Mouse (Mus musculus): ENCODE results near the gene Gipr.
"Not testable (repeated sequence)": the region's sequence is repeated elsewhere in the genome, so short reads cannot be mapped to it uniquely, and the experiment has no call there.

Gipr gene

DNA sequence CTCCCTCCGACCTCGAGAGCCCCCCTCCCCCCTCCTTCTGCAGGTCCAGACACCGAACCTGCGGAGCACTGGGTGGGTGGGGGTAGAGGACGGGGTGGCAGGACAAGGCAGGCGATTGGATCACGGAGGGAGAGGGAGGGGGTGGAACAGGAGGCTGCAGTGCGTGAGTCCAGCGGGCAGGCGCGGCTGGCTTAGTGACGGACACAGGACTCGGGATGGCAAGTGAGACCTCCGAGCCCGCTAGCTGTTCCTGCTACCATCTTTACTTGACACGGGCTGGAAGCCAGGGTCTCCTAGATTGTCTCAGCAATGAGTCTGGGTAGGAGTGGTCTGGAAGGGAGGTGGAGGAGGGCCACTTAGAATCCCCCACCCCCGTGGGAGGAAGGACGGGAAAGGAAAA lies 12.1 kb upstream of the Gipr start:
- no peak for DNase-seq

DNA sequence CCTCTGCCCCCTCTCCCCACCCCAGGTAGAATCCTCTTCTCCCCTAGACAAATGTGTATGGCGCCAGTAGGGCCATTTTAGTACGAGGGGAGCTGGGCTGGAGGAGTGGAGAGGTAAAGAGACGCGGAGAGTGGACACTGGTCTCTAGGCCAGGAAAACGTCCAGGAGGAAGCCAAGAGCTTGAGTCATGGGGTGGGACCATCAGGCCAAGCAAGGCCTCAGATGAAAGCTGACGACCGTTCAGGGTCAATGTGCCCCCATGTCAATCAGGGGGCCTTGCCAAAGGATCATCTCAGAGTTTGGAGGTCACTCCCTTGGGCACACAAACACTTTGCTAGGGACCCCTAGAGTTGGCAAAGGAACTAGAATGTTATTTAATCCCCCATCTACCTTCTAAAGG lies 11.3 kb upstream of the Gipr start:
- no peak for DNase-seq

GRCm38 (mm10) chr7:19176516-19176947 lies 10.6 kb upstream of the Gipr start:
- no peak for DNase-seq

GRCm38 (mm10) chr7:19175708-19176515 lies 10.0 kb upstream of the Gipr start, which contains the start of gene Eml2:
Gene Eml2 (plus strand): TSS chr7:19176421.
- DNase-seq = peak; percentile 31

DNA sequence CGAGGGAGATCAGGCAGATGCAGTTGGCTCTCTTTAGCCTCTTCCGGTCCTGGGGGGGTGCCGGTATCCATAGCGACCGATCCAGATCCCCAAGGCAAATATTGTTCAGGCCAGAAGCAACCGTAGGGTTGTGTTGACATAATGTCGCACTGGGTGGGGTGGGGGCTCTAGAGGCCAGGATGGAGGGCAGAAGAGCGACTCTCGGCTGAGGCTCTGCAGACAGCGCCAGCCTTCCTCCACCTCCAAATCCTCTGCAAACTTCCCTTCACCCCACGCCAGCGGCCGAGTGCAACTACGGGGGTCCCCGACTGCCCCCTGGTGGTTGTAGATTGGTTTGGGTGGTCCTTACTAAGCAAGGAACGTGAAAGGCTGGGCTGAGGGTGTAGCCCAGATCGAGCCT lies 6.9 kb upstream of the Gipr start:
- peak; percentile 49 for DNase-seq

DNA sequence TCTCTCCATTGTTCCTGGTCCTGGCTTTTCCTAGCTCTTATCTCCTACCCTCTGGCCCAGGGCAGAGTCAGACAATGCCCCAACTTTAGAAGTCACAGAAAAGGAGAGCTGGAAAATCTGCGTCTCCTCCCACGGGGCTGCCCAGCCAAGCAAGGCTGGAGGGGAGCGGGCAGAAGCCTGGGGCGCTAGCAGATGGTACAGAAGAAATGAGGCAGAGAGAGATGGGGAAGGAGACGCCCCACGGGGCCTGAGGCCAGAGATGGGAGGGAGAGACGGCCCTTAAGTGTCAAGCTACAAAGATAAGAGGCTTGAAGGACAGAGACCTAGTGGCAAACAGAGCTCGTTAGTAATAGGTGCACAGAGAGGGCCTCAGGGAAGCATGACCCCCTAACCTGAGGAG lies 5.9 kb upstream of the Gipr start:
- DNase-seq = no peak

- no peak for DNase-seq
Measured at GRCm38 (mm10) chr7:19170142-19170541, 4.2 kb upstream of the Gipr start.

- no peak for DNase-seq
Measured at GRCm38 (mm10) chr7:19169506-19169905, 3.6 kb upstream of the Gipr start.

DNA sequence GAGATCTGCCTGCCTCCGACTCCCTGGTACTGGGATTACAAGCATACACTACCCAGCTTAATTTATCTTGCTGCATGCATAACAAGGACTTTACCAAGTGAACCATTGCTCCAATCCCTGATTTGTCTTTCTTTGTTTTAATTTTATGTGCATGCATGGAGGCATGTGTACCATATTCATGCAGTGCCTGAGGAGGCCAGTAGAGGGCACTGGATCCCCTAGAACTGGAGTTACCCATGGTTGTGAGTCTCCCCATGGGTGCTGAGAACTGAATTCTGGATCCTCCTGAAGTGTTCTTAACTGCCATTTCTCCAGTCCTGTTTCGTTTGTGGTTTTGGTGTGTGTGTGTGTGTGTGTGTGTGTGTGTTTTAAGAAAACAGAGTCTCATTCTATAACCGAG lies 1.1 kb upstream of the Gipr start:
- no peak for DNase-seq

- DNase-seq = no peak
Measured at GRCm38 (mm10) chr7:19164978-19165377, 949 bp downstream of the Gipr start.

- DNase-seq = no peak
Measured at GRCm38 (mm10) chr7:19164189-19164588, 1.7 kb downstream of the Gipr start.

DNA sequence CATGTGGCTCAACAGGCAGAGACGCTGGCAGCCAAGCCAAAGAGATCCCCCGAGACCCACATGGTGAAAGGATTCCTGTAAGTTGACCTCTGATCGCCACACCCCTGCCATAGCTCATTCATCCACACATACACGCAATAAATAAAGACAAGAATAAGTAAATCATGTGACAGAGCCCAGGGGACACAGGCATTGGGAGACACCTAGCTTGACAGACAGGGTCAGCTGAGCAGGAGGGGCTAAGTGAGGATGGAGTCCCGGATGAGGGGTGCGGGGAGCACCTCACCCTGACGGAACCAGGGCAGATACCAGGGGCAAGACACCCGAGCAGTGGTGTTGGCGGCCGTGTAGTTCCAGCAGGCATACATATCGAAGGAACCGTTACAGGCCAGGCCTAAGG lies 2.2 kb downstream of the Gipr start:
- no peak for DNase-seq

- DNase-seq = no peak
Measured at GRCm38 (mm10) chr7:19162928-19163327, 3.0 kb downstream of the Gipr start.

- no peak for DNase-seq
Measured at GRCm38 (mm10) chr7:19160115-19160514, 5.8 kb downstream of the Gipr start.

- no peak for DNase-seq
Measured at GRCm38 (mm10) chr7:19159411-19159810, 6.5 kb downstream of the Gipr start.

DNA sequence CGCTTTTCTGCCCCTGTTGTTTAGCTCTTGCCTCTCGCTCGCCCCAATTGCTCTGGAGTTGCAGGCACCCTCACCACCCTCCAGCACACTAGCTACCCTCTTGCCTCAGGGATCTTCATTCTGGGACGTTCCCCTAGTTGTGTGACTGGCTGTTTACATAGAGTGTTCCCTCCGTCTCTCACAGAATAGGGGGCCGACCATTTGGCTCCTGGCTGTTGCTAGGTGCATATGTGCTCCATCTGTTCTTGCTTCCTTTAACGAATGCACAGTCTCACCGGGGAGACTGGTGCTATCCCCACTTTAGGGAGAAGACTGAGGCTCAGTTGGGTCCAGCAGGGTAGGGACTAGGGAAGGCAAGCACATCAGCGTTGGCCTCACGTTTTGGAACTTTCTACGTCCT lies 7.3 kb downstream of the Gipr start:
- no peak for DNase-seq

- peak; percentile 86 for DNase-seq
Measured at GRCm38 (mm10) chr7:19157160-19157800, 8.6 kb downstream of the Gipr start.

DNA sequence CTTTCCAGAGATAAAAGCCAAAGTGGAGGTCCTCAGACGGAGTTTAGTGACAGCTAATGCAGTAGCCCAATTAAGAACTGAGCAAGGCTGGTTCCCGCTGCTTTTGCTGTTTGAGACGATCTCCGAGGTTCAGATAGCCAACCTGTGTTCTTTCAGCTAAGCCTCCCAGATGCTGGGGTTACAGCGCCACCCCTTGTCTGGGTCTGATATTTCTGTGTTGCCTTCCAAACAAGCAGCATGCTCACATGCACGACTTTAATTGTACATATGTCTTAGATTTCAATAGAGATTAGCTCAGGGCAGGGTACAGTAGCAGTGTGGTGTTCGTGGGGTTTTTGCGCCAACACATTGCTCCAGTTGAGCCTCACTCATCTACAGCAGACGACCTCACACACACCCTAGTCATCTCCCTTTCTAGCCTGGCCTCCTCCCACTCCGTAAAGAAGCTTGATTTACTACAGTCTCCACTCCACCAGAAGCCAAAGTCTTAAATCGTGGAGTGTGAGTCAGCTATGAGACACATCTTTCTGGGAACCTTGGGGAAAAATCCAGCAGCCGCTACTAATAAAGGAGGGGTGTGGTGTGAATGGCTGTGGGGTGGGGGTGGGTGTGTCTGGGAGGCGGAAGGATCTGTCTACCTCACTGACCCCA lies 10.0 kb downstream of the Gipr start:
- no peak for DNase-seq

GRCm38 (mm10) chr7:19154796-19155195 lies 11.1 kb downstream of the Gipr start:
- DNase-seq = no peak

DNA sequence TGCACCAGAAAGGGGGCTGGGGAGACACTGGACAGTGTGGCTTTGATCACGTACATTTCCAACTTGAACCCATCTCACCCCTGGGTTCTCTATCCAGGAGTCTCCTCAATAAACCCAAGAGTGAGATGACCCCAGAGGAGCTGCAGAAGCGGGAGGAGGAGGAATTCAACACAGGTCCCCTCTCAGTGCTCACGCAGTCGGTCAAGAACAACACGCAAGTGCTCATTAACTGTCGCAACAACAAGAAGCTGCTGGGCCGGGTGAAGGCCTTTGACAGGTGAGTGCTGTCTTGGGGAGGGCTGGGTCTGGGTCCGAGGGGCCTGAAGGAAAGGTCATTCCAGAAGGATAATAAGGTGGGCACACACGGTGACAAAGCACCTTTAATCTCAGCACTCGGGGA lies 14.8 kb downstream of the Gipr start:
- DNase-seq = not testable (repeated sequence)

DNA sequence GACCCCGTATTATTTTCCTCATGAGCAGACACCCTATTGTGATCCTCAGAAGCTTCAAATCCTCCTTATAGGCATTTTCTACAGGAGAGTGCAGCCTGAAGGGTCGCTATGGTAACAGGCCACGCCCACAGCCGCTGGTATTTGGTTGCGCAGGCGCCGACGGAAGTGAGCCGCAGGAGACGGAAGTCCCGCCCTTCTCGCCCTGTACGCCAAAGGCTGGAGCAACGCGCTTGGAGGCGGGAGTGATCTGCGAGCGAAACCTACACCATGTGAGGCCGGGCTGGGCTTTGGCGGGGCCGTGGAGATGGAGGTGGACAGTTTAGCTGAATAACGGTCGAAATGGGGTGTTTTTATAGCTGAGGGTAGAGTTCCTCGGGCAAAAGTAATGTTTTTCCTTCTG lies 16.3 kb downstream of the Gipr start, which contains the start of gene Snrpd2:
Gene Snrpd2, plus strand, starts transcription at position 97 of the 400 bp plus-strand sequence.
- DNase-seq = peak; percentile 94

DNA sequence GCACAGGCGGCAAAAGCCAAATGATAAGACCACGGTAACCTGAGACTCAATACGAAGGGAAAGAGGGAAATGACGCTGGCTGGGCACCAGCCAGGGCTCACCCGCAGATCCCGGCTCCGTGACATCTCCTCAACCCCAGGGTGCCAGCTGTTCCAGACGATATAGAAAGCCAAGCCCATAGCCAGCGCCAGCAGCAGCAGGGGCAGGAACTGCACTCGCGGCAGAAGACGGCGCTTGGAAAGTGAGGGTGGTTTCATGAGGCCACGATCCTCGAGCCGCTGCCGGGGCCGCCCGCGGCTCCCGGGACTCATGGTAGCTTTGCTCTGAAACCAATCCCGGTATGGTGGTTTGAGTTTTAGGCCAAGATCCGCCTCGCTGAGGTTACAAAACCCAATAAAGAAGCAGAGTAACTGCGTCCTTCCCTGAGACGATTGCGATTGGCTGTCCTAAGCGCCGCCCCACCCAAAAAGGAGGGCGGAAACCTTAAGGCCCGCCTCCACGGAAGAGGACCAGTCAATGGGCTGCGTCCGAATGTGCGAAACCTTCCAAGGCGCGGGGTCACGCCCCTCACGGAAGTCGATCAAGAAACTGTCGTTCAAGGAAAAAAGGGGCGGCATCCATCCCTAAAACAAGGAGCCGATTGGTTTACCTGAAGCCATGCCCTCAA lies 16.9 kb downstream of the Gipr start, which contains the start of gene Qpctl:
Gene Qpctl, minus strand, starts transcription at position 417 of the 667 bp plus-strand sequence.
- peak; percentile 100 for DNase-seq

Measured in kidney, adult 11 months (tissue).